Mouse (Mus musculus): Measurements from ENCODE around the gene Ucp1. TPM values are rescaled to one million over a fixed set of nuclear protein-coding genes. Genes with fewer than 3 reads are reported as not detected.
A peak's percentile ranks its signal among the peaks of the same experiment; 100 is the strongest.

The Ucp1 gene
- total RNA-seq (2021), result not detected
- long read RNA-seq, experiment 1, result 0 reads
- long read RNA-seq, experiment 2, result 0 reads

GRCm38 (mm10) chr8:83290176-83290575 is at the start of gene Ucp1:
Gene Ucp1 (plus strand): TSS chr8:83290352.
- H3K27ac ChIP-seq, result no peak within 1 kb of the TSS
- DNase-seq (ENCODE audit: low spot score in 2 of 2), result no peak
- peak within 1 kb of the TSS; percentile 27; the same call in 1 of the 2 replicates for H3K4me3 ChIP-seq
- TF ChIP-seq CTCF (conservative IDR thresholded peaks at IDR 0.05), result 0 out of 2 replicates have a peak, but pooled peaks have one; percentile 11

- peak in 1 of 2 experiments; percentile 22 for DNase-seq (ENCODE audit: low spot score in 2 of 2)
- no peak overlapping the region for H3K27ac ChIP-seq
- TF ChIP-seq CTCF (conservative IDR thresholded peaks at IDR 0.05), result no peak
- H3K4me3 ChIP-seq, result no peak overlapping the region
Measured at GRCm38 (mm10) chr8:83244151-83244550, 46.0 kb upstream of the Ucp1 start.

GRCm38 (mm10) chr8:83250858-83251257 is 39.3 kb upstream of the Ucp1 start:
- no peak for TF ChIP-seq CTCF (conservative IDR thresholded peaks at IDR 0.05)
- DNase-seq (ENCODE audit: low spot score in 2 of 2), result no peak
- Histone ChIP-seq H3K27ac (no peak overlapping the region), H3K4me3 (no peak overlapping the region)

GRCm38 (mm10) chr8:83251362-83252246 is 38.5 kb upstream of the Ucp1 start:
- DNase-seq (ENCODE audit: low spot score in 2 of 2), result no peak
- no peak overlapping the region for H3K27ac ChIP-seq
- H3K4me3 ChIP-seq, result no peak overlapping the region
- TF ChIP-seq CTCF (conservative IDR thresholded peaks at IDR 0.05), result no peak

GRCm38 (mm10) chr8:83252791-83253190 is 37.4 kb upstream of the Ucp1 start:
- H3K4me3 ChIP-seq, result no peak overlapping the region
- TF ChIP-seq CTCF (conservative IDR thresholded peaks at IDR 0.05), result no peak
- no peak overlapping the region for H3K27ac ChIP-seq
- no peak for DNase-seq (ENCODE audit: low spot score in 2 of 2)

GRCm38 (mm10) chr8:83257631-83258030 is 32.5 kb upstream of the Ucp1 start:
- TF ChIP-seq CTCF (conservative IDR thresholded peaks at IDR 0.05), result no peak
- Histone ChIP-seq H3K4me3 (no peak overlapping the region), H3K27ac (no peak overlapping the region)
- no peak for DNase-seq (ENCODE audit: low spot score in 2 of 2)

- TF ChIP-seq CTCF (conservative IDR thresholded peaks at IDR 0.05), result peak; percentile 98
- no peak overlapping the region for H3K27ac ChIP-seq
- DNase-seq (ENCODE audit: low spot score in 2 of 2), result peak; percentile 44 to 68
- H3K4me3 ChIP-seq, result no peak overlapping the region
Measured at GRCm38 (mm10) chr8:83260418-83261215, 29.5 kb upstream of the Ucp1 start.

GRCm38 (mm10) chr8:83271172-83271571 is 19.0 kb upstream of the Ucp1 start:
- no peak overlapping the region for H3K27ac ChIP-seq
- no peak overlapping the region for H3K4me3 ChIP-seq
- no peak for TF ChIP-seq CTCF (conservative IDR thresholded peaks at IDR 0.05)
- no peak for DNase-seq (ENCODE audit: low spot score in 2 of 2)

GRCm38 (mm10) chr8:83272464-83272863 is 17.7 kb upstream of the Ucp1 start:
- DNase-seq (ENCODE audit: low spot score in 2 of 2), result no peak
- H3K4me3 ChIP-seq, result no peak overlapping the region
- TF ChIP-seq CTCF (conservative IDR thresholded peaks at IDR 0.05), result no peak
- no peak overlapping the region for H3K27ac ChIP-seq

- DNase-seq (ENCODE audit: low spot score in 2 of 2), result no peak
- H3K4me3 ChIP-seq, result no peak overlapping the region
- no peak overlapping the region for H3K27ac ChIP-seq
- no peak for TF ChIP-seq CTCF (conservative IDR thresholded peaks at IDR 0.05)
Measured at GRCm38 (mm10) chr8:83274470-83274869, 15.7 kb upstream of the Ucp1 start.

- DNase-seq (ENCODE audit: low spot score in 2 of 2), result no peak
- Histone ChIP-seq H3K4me3 (no peak overlapping the region), H3K27ac (no peak overlapping the region)
- TF ChIP-seq CTCF (conservative IDR thresholded peaks at IDR 0.05), result no peak
Measured at GRCm38 (mm10) chr8:83278431-83278830, 11.7 kb upstream of the Ucp1 start.

GRCm38 (mm10) chr8:83285391-83285790 is 4.8 kb upstream of the Ucp1 start:
- Histone ChIP-seq H3K27ac (no peak overlapping the region), H3K4me3 (no peak overlapping the region)
- DNase-seq (ENCODE audit: low spot score in 2 of 2), result no peak
- TF ChIP-seq CTCF (conservative IDR thresholded peaks at IDR 0.05), result no peak

GRCm38 (mm10) chr8:83297375-83297774 is 7.2 kb downstream of the Ucp1 start:
- DNase-seq (ENCODE audit: low spot score in 2 of 2), result no peak
- no peak for TF ChIP-seq CTCF (conservative IDR thresholded peaks at IDR 0.05)
- Histone ChIP-seq H3K4me3 (no peak overlapping the region), H3K27ac (no peak overlapping the region)

Data from layer of hippocampus, adult 2 months (tissue).